Mouse (Mus musculus) midbrain, embryonic 15.5 days (tissue): ENCODE results near the gene Pik3cb. TPM values are rescaled to one million over a fixed set of nuclear protein-coding genes. Genes with fewer than 3 reads are reported as not detected.

Source experiments
- ATAC-seq: fragments of 200-750 bp; cut with Nextera tagmentation; replicated peaks from 2 replicates; pipeline ENCODE4 v1.8.0; 2017; ENCODE audit warnings: moderate TSS enrichment
- H3K27ac ChIP-seq: fragments of 300-500 bp; sonication (generic); 2 replicates; pipeline ENCODE4 v1.5.1; 2015; ENCODE audit warnings: mild to moderate bottlenecking, inconsistent platforms
- H3K27me3 ChIP-seq: fragments of 300-500 bp; sonication (generic); replicated peaks from 2 replicates; pipeline ENCODE4 v1.6.1; 2015; ENCODE audit warnings: inconsistent platforms
- H3K36me3 ChIP-seq: fragments of 300-500 bp; sonication (generic); replicated peaks from 2 replicates; pipeline ENCODE4 v1.6.1; 2015; ENCODE audit warnings: inconsistent platforms
- H3K4me1 ChIP-seq: fragments of 300-500 bp; sonication (generic); 2 replicates; pipeline ENCODE4 v1.6.1; 2015; ENCODE audit warnings: inconsistent platforms
- H3K4me2 ChIP-seq: fragments of 300-500 bp; sonication (generic); 2 replicates; pipeline ENCODE4 v1.6.1; 2015; ENCODE audit warnings: inconsistent platforms, mild to moderate bottlenecking, moderate library complexity
- H3K4me3 ChIP-seq: fragments of 300-500 bp; sonication (generic); 2 replicates; pipeline ENCODE4 v1.5.1; 2015; ENCODE audit warnings: mild to moderate bottlenecking, inconsistent platforms
- H3K9ac ChIP-seq: fragments of 300-500 bp; sonication (generic); 2 replicates; pipeline ENCODE4 v1.6.1; 2015; ENCODE audit warnings: mild to moderate bottlenecking, inconsistent platforms
- H3K9me3 ChIP-seq: fragments of 300-500 bp; sonication (generic); 2 replicates; pipeline ENCODE4 v1.6.1; 2016; ENCODE audit warnings: inconsistent platforms
- whole genome bisulfite sequencing: fragments of 180-500 bp; shearing (Covaris S2); methylation state at CpG from one replicate; pipeline ENCODE4 v1.1.7; 2015; ENCODE audit warnings: mixed read lengths; 5-methylcytosine and 5-hydroxymethylcytosine counted together
- polyA plus RNA-seq: library from polyadenylated mRNA; unstranded; fragments of >200 nt; fragmentation: Nextera tagmentation; extraction: Ambion mirVana; gene quantifications from 2 replicates; pipeline ENCODE4 v1.2.1, GENCODE M21; 2015

Gene Pik3cb
- polyA plus RNA-seq, 1 experiment from 2014 or later = 4.4 TPM

DNA sequence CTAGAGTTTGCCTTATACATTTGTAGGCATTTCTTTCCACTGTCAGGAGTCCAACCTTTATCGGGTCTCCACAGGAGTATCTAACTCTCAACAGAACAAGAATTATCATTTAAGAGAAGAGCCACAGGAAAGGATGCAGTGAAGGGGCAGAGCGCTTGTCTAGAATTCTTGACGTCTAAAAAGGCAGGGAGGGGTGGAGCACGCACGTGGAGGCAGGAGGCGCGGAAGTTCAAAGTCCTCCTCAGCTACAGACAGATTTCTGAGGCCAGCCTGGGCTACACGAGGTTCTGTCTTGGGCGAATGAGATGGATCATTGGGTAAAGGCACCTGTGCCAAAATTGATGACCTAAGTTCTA is 23.7 kb upstream of the Pik3cb start:
- ATAC-seq = no peak
- Histone ChIP-seq H3K27me3 (no peaks in the 10 kb centered on the region), H3K4me3 (no peak overlapping the region), H3K4me2 (no peak overlapping the region), H3K27ac (no peak overlapping the region), H3K9ac (no peak overlapping the region), H3K36me3 (no peaks in the 10 kb centered on the region), H3K9me3 (no peaks in the 10 kb centered on the region), H3K4me1 (0 out of 2 replicates have a peak, but pooled peaks cover 8% of the 10 kb centered on the region)
- 54% methylated on average over 9 of the region's 9 CpGs for WGBS

DNA sequence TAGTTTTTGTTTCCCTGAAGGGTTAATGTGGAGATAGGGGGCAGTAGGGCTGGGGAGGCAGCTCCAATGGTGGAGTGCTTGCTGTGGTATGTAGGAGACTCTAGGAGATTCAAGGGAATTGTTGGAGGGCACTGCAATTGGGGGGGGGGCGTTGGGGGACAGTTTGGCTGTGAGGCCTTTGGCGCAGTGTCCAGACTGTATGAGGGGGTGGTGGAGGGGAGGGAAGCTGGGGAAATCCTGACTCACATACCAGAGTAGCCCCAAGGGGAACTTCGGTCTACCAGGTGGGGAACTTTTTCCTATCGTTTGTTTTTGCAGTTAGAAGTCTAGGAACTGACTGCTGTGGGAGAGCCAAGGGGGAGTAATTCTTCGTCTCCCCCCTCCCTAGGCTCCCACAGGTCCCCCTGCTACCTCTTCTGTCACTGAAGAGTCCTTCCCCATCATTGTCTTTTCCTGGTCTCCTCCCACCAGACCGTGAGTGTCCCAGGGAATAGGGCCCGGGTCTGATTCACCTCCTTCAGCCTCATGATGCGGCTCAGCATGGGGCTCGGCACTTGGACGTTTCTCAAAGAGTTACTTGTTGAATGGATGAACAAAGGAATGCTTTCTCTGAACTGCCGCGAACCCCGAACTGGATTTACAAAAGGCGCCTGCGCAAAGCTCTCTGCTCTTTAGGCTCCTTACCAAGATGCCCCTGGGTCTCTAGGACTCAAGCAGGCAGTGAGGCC is 23.2 kb upstream of the Pik3cb start:
- Histone ChIP-seq H3K9me3 (no peaks in the 10 kb centered on the region), H3K4me1 (0 out of 2 replicates have a peak, but pooled peaks cover 8% of the 10 kb centered on the region), H3K36me3 (no peaks in the 10 kb centered on the region), H3K4me2 (peak overlapping the region; percentile 22; the same call in 1 of the 2 replicates), H3K4me3 (no peak overlapping the region), H3K9ac (no peak overlapping the region), H3K27ac (no peak overlapping the region), H3K27me3 (no peaks in the 10 kb centered on the region)
- no peak for ATAC-seq
- 10% methylated on average over 15 of the region's 15 CpGs for WGBS

- 93% methylated on average over 2 of the region's 2 CpGs for WGBS
- Histone ChIP-seq H3K36me3 (no peaks in the 10 kb centered on the region), H3K27ac (no peak overlapping the region), H3K4me2 (no peak overlapping the region), H3K9ac (no peak overlapping the region), H3K4me1 (0 out of 2 replicates have a peak, but pooled peaks cover 8% of the 10 kb centered on the region), H3K27me3 (no peaks in the 10 kb centered on the region), H3K9me3 (no peaks in the 10 kb centered on the region), H3K4me3 (no peak overlapping the region)
- no peak for ATAC-seq
Measured at GRCm38 (mm10) chr9:99162839-99163238, 22.4 kb upstream of the Pik3cb start.

DNA sequence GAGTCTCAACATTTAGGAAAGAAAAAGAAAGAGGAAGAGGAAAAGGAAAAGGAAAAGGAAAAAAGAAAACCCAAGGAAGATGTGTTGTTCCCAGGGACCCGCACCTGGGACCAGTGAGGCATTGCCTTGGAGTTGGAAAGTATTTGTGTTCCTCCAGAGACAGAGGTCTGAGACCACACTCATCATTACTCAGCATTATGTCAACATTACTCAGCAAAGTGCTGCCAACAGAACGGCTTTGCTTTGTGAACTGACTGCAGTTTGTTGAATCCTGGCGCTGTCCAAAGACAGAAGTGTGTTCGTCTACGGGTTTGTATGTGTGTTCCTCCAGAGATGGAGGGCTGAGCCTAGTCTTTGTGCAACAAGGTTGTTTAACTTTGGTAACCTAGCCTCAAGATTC is 20.4 kb upstream of the Pik3cb start:
- H3K36me3 ChIP-seq = no peaks in the 10 kb centered on the region
- H3K27me3 ChIP-seq = no peaks in the 10 kb centered on the region
- no peak overlapping the region for H3K4me2 ChIP-seq
- 90% methylated on average over 5 of the region's 5 CpGs for WGBS
- H3K9me3 ChIP-seq = no peaks in the 10 kb centered on the region
- no peak overlapping the region for H3K27ac ChIP-seq
- no peak overlapping the region for H3K9ac ChIP-seq
- H3K4me1 ChIP-seq = 0 out of 2 replicates have a peak, but pooled peaks cover 8% of the 10 kb centered on the region
- no peak overlapping the region for H3K4me3 ChIP-seq
- no peak for ATAC-seq

- no peak overlapping the region for H3K27ac ChIP-seq
- WGBS = 86% methylated on average over 5 of the region's 5 CpGs
- H3K27me3 ChIP-seq = no peaks in the 10 kb centered on the region
- H3K4me1 ChIP-seq = 0 out of 2 replicates have a peak, but pooled peaks cover 8% of the 10 kb centered on the region
- H3K9me3 ChIP-seq = no peaks in the 10 kb centered on the region
- no peak overlapping the region for H3K4me2 ChIP-seq
- ATAC-seq = no peak
- H3K36me3 ChIP-seq = no peaks in the 10 kb centered on the region
- no peak overlapping the region for H3K4me3 ChIP-seq
- H3K9ac ChIP-seq = no peak overlapping the region
Measured at GRCm38 (mm10) chr9:99159932-99160331, 19.5 kb upstream of the Pik3cb start.

- 83% methylated on average over 6 of the region's 6 CpGs for WGBS
Measured at GRCm38 (mm10) chr9:99158708-99159107, 18.3 kb upstream of the Pik3cb start.

GRCm38 (mm10) chr9:99158203-99158632 is 17.8 kb upstream of the Pik3cb start:
- no peaks in the 10 kb centered on the region; the same call in 1 of the 2 replicates for H3K27me3 ChIP-seq
- WGBS = 79% methylated on average over 7 of the region's 7 CpGs

More at GRCm38 (mm10) chr9:99158708-99159107, 18.3 kb upstream of the Pik3cb start:
- Histone ChIP-seq H3K4me3 (no peak overlapping the region), H3K27ac (no peak overlapping the region), H3K36me3 (no peaks in the 10 kb centered on the region), H3K9me3 (no peaks in the 10 kb centered on the region), H3K27me3 (no peaks in the 10 kb centered on the region; the same call in 1 of the 2 replicates), H3K9ac (no peak overlapping the region), H3K4me2 (no peak overlapping the region), H3K4me1 (0 out of 2 replicates have a peak, but pooled peaks cover 2% of the 10 kb centered on the region)
- ATAC-seq = no peak

DNA sequence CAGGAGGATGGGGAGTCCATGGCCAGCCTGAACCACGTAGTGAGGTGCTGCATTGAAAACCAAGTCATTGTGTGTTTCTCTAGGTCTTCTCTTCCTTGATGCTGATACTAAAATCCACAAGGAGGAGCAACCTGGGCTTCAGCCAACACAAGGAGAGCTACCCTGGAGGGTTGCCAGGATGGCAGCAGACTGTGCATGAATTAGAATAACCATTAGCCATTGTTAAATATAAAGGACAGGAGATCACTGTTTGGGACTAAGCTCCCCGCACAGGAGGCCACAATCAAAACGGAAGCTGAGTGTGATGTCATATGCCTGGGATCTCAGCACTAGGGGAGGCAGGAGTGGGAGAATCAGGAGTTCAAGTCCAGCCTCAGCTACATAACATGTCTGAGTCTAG is 13.2 kb upstream of the Pik3cb start:
- no peak overlapping the region for H3K27ac ChIP-seq
- WGBS = 8% methylated on average over 3 of the region's 3 CpGs
- no peaks in the 10 kb centered on the region for H3K9me3 ChIP-seq
- no peak overlapping the region for H3K9ac ChIP-seq
- no peak overlapping the region for H3K4me3 ChIP-seq
- 0 out of 2 replicates have a peak, but pooled peaks have one; percentile 27 for ATAC-seq
- no peaks in the 10 kb centered on the region; the same call in 1 of the 2 replicates for H3K27me3 ChIP-seq
- H3K4me1 ChIP-seq = no peaks in the 10 kb centered on the region
- H3K4me2 ChIP-seq = no peak overlapping the region
- H3K36me3 ChIP-seq = no peaks in the 10 kb centered on the region

More at GRCm38 (mm10) chr9:99158203-99158632, 17.8 kb upstream of the Pik3cb start:
- no peak overlapping the region for H3K4me2 ChIP-seq
- no peaks in the 10 kb centered on the region for H3K36me3 ChIP-seq
- no peak overlapping the region for H3K4me3 ChIP-seq
- H3K9me3 ChIP-seq = no peaks in the 10 kb centered on the region
- no peaks in the 10 kb centered on the region for H3K4me1 ChIP-seq
- H3K9ac ChIP-seq = no peak overlapping the region
- H3K27ac ChIP-seq = no peak overlapping the region
- no peak for ATAC-seq

DNA sequence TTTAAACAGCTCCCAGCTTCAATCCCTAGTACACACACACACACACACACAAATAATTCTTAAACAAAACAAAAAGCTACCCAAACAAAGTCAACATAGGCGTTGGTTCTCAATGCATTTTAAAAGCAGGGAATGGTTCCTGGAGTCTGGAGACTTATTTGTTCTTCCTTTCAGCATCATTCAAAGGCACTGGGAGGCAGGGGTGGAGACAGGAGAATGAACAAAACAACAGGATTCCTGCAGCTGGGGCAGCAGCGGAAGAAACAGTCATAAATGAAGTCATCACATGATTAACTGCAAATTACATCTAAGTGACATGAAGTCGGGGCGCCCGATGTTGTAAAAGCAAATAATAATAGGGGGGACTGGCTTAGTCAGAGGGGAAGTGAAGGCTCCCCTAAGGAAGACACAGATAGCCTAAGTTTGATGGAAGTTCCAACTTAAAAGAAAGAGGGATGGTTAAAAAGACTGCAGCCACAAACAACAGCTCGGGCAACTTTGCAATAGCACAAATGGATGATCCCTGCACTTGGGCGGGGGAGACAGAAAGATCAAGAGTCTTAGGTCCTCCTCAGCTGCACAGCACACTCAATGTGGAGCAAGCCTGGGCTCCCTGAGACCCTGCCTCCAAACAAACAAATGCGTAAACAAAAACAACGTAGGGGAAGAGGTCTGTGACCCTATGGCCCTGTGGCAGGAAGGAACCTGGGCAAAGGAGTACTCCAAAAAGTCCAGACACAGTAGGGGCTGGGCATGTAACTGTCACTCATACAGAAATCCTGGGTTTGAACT is 12.5 kb upstream of the Pik3cb start:
- Histone ChIP-seq H3K9me3 (no peaks in the 10 kb centered on the region), H3K36me3 (no peaks in the 10 kb centered on the region), H3K9ac (no peak overlapping the region), H3K4me1 (no peaks in the 10 kb centered on the region), H3K27ac (no peak overlapping the region), H3K4me2 (no peak overlapping the region), H3K4me3 (no peak overlapping the region), H3K27me3 (no peaks in the 10 kb centered on the region; the same call in 1 of the 2 replicates)
- ATAC-seq = no peak
- 29% methylated on average over 9 of the region's 9 CpGs for WGBS

- Histone ChIP-seq H3K4me3 (no peak overlapping the region), H3K4me1 (no peaks in the 10 kb centered on the region), H3K4me2 (no peak overlapping the region), H3K27me3 (no peaks in the 10 kb centered on the region), H3K9me3 (no peaks in the 10 kb centered on the region), H3K36me3 (no peaks in the 10 kb centered on the region), H3K9ac (no peak overlapping the region), H3K27ac (no peak overlapping the region)
- WGBS = 85% methylated on average over 27 of the region's 27 CpGs
- ATAC-seq = no peak
Measured at GRCm38 (mm10) chr9:99146855-99147735, 6.7 kb upstream of the Pik3cb start.

GRCm38 (mm10) chr9:99145756-99146155 is 5.3 kb upstream of the Pik3cb start:
- WGBS = 63% methylated on average over 6 of the region's 6 CpGs
- no peak for ATAC-seq

More at GRCm38 (mm10) chr9:99145756-99146155, 5.3 kb upstream of the Pik3cb start:
- H3K27me3 ChIP-seq = no peaks in the 10 kb centered on the region
- H3K27ac ChIP-seq = no peak overlapping the region
- no peaks in the 10 kb centered on the region for H3K36me3 ChIP-seq
- H3K4me2 ChIP-seq = no peak overlapping the region
- H3K4me1 ChIP-seq = peaks cover 5% of the 10 kb centered on the region; the same call in 1 of the 2 replicates
- H3K9me3 ChIP-seq = no peaks in the 10 kb centered on the region
- H3K4me3 ChIP-seq = no peak overlapping the region
- no peak overlapping the region for H3K9ac ChIP-seq
